Mouse (Mus musculus) lung, embryonic 16.5 days (tissue): ENCODE measurements around the gene Nrbp1. TPM values are rescaled to one million over a fixed set of nuclear protein-coding genes. Genes with fewer than 3 reads are reported as not detected.

ENCODE experiments used
- ATAC-seq: fragments of 200-750 bp; cut with Nextera tagmentation; 2 replicates; pipeline ENCODE4 v1.8.0; 2017; ENCODE audit warnings: low read depth, mild to moderate bottlenecking, moderate library complexity
- H3K27ac ChIP-seq: fragments of 300-500 bp; sonication (generic); 2 replicates; pipeline ENCODE4 v1.5.1; 2014; ENCODE audit warnings: mild to moderate bottlenecking, control low read depth, low read length
- H3K27me3 ChIP-seq: fragments of 300-500 bp; sonication (generic); 2 replicates; pipeline ENCODE4 v1.6.1; 2014; ENCODE audit warnings: low read depth, low read length, mixed read lengths; ENCODE audit not compliant: control insufficient read depth, insufficient read depth
- H3K36me3 ChIP-seq: fragments of 300-500 bp; sonication (generic); 2 replicates; pipeline ENCODE4 v1.6.1; 2014; ENCODE audit warnings: low read length; ENCODE audit not compliant: control insufficient read depth, insufficient read depth
- H3K4me1 ChIP-seq: fragments of 300-500 bp; sonication (generic); replicated peaks from 2 replicates; pipeline ENCODE4 v1.6.1; 2014; ENCODE audit warnings: low read length, mixed read lengths; ENCODE audit not compliant: control insufficient read depth, insufficient read depth
- H3K4me2 ChIP-seq: fragments of 300-500 bp; sonication (generic); 2 replicates; pipeline ENCODE4 v1.6.1; 2014; ENCODE audit warnings: low read depth, low read length, control low read depth
- H3K4me3 ChIP-seq: fragments of 300-500 bp; sonication (generic); 2 replicates; pipeline ENCODE4 v1.5.1; 2014; ENCODE audit warnings: mild to moderate bottlenecking, low read length, control low read depth
- H3K9ac ChIP-seq: fragments of 300-500 bp; sonication (generic); 2 replicates; pipeline ENCODE4 v1.6.1; 2014; ENCODE audit warnings: low read length, control low read depth
- H3K9me3 ChIP-seq: fragments of 300-500 bp; sonication (generic); 2 replicates; pipeline ENCODE4 v1.6.1; 2016; ENCODE audit warnings: low read length; ENCODE audit not compliant: control insufficient read depth
- WGBS: fragments of 180-500 bp; shearing (Covaris S2); extraction: QIAGEN DNeasy Blood & Tissue Kit; methylation state at CpG from one replicate; pipeline ENCODE4 v1.1.7; 2014; 5-methylcytosine and 5-hydroxymethylcytosine counted together
- polyA plus RNA-seq: library from polyadenylated mRNA; unstranded; fragments of >200 nt; fragmentation: Nextera tagmentation; extraction: Ambion mirVana; gene quantifications from 2 replicates; pipeline ENCODE4 v1.2.1, GENCODE M21; 2015

Gene Nrbp1
- polyA plus RNA-seq, 1 experiment from 2014 or later, result 162 TPM

DNA sequence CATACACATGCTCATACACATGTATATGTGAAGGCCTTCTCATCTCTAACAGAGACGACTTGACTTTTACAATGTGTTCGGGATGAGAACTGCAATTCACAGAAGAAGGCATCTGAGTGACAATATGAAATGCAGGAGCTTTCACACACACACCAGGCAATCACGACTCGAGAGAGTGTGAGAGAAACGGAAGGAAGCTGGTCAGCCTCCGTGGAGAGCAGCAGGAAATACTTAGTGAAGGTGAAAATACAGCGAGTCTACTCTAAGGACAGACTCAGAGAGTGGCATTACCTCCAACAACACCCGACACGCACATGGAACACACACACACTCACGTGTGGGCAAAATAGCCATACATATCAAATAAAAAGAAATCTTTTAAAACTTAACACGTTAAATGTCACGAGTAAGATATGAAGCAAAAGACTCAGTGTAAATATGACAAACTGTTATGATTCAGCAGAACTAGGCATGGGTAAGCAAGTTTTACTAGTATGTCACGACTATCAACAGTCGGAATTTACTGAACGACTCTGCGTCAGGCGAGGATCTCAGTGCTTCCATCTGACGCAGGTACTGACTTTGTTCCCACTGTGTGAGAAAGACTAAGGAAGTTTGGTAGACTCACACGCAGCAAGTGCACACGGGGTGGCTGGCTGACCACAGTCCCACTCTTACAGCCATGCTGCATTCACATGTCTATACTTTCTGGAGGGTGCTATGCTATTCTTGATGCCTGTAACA is 38.8 kb downstream of the Nrbp1 start:
- Histone ChIP-seq H3K4me2 (no peak overlapping the region), H3K4me1 (no peaks in the 10 kb centered on the region), H3K4me3 (no peak overlapping the region), H3K27ac (no peak overlapping the region), H3K9me3 (no peaks in the 10 kb centered on the region), H3K36me3 (peaks cover 22% of the 10 kb centered on the region), H3K27me3 (no peaks in the 10 kb centered on the region), H3K9ac (no peak overlapping the region)
- no peak for ATAC-seq
- WGBS, result 78% methylated on average over 20 of the region's 20 CpGs

GRCm38 (mm10) chr5:31288225-31288624 is 47.6 kb downstream of the Nrbp1 start:
- WGBS, result 66% methylated on average over 4 of the region's 4 CpGs
- Histone ChIP-seq H3K36me3 (peaks cover 3% of the 10 kb centered on the region), H3K9me3 (no peaks in the 10 kb centered on the region)

GRCm38 (mm10) chr5:31288655-31289054 is 48.0 kb downstream of the Nrbp1 start:
- H3K9me3 ChIP-seq, result no peaks in the 10 kb centered on the region
- H3K27ac ChIP-seq, result no peak overlapping the region
- no peak overlapping the region for H3K4me3 ChIP-seq
- no peak overlapping the region for H3K9ac ChIP-seq
- ATAC-seq, result no peak
- no peaks in the 10 kb centered on the region for H3K27me3 ChIP-seq
- 64% methylated on average over 3 of the region's 3 CpGs for WGBS
- peaks cover 3% of the 10 kb centered on the region for H3K36me3 ChIP-seq
- no peak overlapping the region for H3K4me2 ChIP-seq
- H3K4me1 ChIP-seq, result peaks cover 5% of the 10 kb centered on the region; the same call in 1 of the 2 replicates

More at GRCm38 (mm10) chr5:31288225-31288624, 47.6 kb downstream of the Nrbp1 start:
- Histone ChIP-seq H3K9ac (no peak overlapping the region), H3K4me3 (no peak overlapping the region), H3K4me1 (peaks cover 5% of the 10 kb centered on the region; the same call in 1 of the 2 replicates), H3K27me3 (no peaks in the 10 kb centered on the region), H3K27ac (no peak overlapping the region), H3K4me2 (no peak overlapping the region)
- no peak for ATAC-seq

DNA sequence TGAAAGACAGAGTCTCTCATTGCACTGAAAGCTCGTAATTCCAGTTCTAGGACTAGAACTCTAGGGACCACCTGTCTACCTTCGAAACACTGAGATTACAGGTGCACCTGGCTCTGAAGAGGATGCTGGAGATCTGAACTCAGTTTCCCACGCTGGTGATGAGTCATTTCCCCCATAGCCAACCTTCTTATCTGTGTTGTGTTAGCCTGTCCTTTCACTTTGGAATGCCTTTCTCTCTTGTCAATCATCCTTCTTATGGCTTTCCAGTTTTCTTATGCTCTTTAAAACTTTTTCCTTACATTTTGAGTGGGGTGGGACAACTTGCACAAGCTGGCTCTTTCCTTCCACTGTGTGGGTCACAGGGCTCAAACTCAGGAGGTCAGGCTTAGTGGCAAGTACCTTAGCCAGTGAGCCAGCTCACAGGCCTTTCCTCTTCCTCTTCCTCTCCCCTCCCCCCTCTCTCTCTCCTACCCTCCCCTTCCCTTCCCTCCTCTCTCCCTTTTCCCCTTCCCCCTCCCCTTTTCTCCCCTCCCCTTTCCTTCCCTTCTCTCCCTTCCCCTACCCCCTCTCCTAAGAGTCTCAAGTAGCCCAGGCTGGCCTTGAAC is 49.1 kb downstream of the Nrbp1 start:
- Histone ChIP-seq H3K9me3 (no peaks in the 10 kb centered on the region), H3K27me3 (no peaks in the 10 kb centered on the region), H3K4me2 (peak overlapping the region; percentile 88), H3K9ac (no peak overlapping the region), H3K27ac (no peak overlapping the region), H3K36me3 (no peaks in the 10 kb centered on the region; the same call in none of the 2 replicates), H3K4me3 (peak overlapping the region; percentile 68; the same call in 1 of the 2 replicates), H3K4me1 (peaks cover 9% of the 10 kb centered on the region)
- 66% methylated on average over 3 of the region's 3 CpGs for WGBS
- ATAC-seq, result no peak

- peaks cover 13% of the 10 kb centered on the region for H3K4me1 ChIP-seq
- H3K4me2 ChIP-seq, result peak within 1 kb of the TSS; percentile 88
- no peaks in the 10 kb centered on the region; the same call in 1 of the 2 replicates for H3K36me3 ChIP-seq
- no peaks in the 10 kb centered on the region for H3K9me3 ChIP-seq
- peak; percentile 95 for ATAC-seq
- H3K27ac ChIP-seq, result peak within 1 kb of the TSS; percentile 81
- no peaks in the 10 kb centered on the region for H3K27me3 ChIP-seq
- WGBS, result 2% methylated on average over 45 of the region's 45 CpGs
- H3K9ac ChIP-seq, result peak within 1 kb of the TSS; percentile 74
- peak within 1 kb of the TSS; percentile 68 for H3K4me3 ChIP-seq
These were observed 50.1 kb downstream of the Nrbp1 start, which contains the start of gene Ift172 for GRCm38 (mm10) chr5:31290521-31291360. Ift172 (minus strand) TSS chr5:31291116.

DNA sequence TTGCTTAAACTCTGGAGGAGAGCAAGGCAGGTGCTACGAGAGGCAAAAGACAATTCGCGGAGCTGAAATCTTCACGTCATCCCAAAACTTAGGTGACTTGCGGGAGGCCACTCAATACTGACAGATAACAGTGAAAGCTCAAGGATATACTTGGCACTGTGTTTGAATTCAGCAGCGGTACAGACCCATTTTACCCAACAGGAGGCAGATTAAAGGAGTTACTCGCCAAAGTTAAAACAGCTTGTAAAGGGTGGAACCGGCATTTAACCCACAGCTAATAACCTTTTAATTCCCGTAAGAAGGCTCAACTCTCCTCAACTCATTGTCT is 50.7 kb downstream of the Nrbp1 start:
- Histone ChIP-seq H3K9me3 (no peaks in the 10 kb centered on the region), H3K27me3 (no peaks in the 10 kb centered on the region), H3K36me3 (no peaks in the 10 kb centered on the region; the same call in 1 of the 2 replicates), H3K4me3 (peak overlapping the region; percentile 68), H3K4me2 (peak overlapping the region; percentile 88), H3K4me1 (peaks cover 13% of the 10 kb centered on the region), H3K27ac (peak overlapping the region; percentile 81), H3K9ac (peak overlapping the region; percentile 69)
- no peak for ATAC-seq
- 4% methylated on average over 9 of the region's 9 CpGs for WGBS

DNA sequence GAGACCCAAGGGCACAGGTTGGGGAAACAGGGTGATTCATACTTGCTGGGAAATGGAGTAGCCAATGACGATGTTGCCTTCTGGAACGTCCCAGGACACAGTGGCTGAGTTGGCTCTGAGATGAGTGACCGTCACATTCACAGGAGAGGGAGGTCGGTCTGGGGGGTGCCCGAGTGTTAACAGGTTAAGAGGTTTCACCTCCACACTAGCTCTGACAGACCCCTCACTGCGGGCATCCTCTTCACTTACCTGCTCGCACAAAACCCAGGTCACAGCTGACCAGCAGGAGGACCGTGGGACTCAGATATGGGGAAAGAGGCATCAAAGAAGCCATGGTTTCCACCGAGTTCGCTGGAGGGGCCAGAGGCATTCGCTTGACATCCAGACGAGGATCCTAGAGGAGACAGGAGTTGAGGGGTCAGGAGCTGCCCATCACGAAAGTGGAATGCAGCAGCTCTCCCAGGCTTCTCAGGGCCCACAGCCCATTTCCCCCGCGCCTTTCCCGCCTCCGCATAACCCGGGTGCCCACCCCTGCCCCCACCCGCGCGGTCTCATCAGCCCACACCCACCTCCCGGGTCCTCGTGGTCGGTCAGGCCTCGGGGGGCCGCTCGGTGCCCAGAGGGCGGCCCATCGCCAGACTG is 54.4 kb downstream of the Nrbp1 start:
- H3K27me3 ChIP-seq, result no peaks in the 10 kb centered on the region; the same call in 1 of the 2 replicates
- no peaks in the 10 kb centered on the region for H3K9me3 ChIP-seq
- peaks cover 13% of the 10 kb centered on the region for H3K4me1 ChIP-seq
- H3K36me3 ChIP-seq, result no peaks in the 10 kb centered on the region
- peak overlapping the region; percentile 79 for H3K4me3 ChIP-seq
- no peak for ATAC-seq
- H3K4me2 ChIP-seq, result peak overlapping the region; percentile 96
- WGBS, result 3% methylated on average over 29 of the region's 29 CpGs
- peak overlapping the region; percentile 27; the same call in 1 of the 2 replicates for H3K27ac ChIP-seq
- peak overlapping the region; percentile 88 for H3K9ac ChIP-seq

DNA sequence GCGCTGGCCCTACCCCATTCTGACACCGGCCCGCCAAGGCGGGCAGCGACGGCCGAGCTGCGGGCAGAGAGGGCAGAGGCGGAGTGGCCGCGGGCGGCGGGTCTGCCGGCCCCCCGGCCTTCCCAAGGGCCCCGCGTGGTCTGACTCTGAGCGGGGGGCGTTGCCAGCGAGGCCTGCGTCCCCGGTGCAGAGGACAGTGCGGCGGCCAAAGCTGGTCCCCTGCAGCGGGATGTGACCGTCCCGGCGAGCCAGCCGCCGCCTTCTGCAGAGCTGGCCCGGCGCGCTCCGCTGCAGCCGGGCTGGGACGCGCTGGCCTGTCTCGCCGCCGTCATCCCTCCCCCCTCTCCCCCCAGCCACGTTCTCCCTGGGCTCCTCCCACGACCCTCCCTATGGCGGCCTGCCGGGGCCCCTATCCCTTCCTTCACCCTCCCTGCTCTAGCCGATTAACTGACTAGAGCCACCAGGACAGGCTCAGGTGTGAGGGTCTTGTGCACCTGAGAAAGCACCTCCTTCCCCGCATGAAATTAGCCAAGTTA is 55.0 kb downstream of the Nrbp1 start, which contains the start of gene Fndc4:
Gene Fndc4, minus strand, starts transcription at position 475 of the 536 bp plus-strand sequence.
- Histone ChIP-seq H3K4me2 (peak within 1 kb of the TSS; percentile 96), H3K4me1 (peaks cover 13% of the 10 kb centered on the region), H3K4me3 (peak within 1 kb of the TSS; percentile 79), H3K36me3 (no peaks in the 10 kb centered on the region), H3K27ac (peak within 1 kb of the TSS; percentile 27; the same call in 1 of the 2 replicates), H3K9ac (peak within 1 kb of the TSS; percentile 88), H3K27me3 (no peaks in the 10 kb centered on the region; the same call in 1 of the 2 replicates), H3K9me3 (no peaks in the 10 kb centered on the region)
- peak; percentile 72 for ATAC-seq
- under 1% methylated on average over 38 of the region's 46 CpGs for WGBS
